Mouse (Mus musculus): Measurements from ENCODE around the gene Elmod1. TPM values are rescaled to one million over a fixed set of nuclear protein-coding genes. Genes with fewer than 3 reads are reported as not detected.

The Elmod1 gene
- total RNA-seq (2023), result not detected in 2 replicates

GRCm38 (mm10) chr9:53975122-53975518 lies at the start of gene Elmod1:
Elmod1 (minus strand) TSS chr9:53975301.

Other genes starting within 250 kb of the Elmod1 start
- not detected in 2 replicates for gene Slc35f2, start 203.8 kb downstream of the Elmod1 start, total RNA-seq (2023)
- not detected in 2 replicates for gene Sln, start 125.1 kb downstream of the Elmod1 start, total RNA-seq (2023)
- gene Tnfaip8l3, start 93.1 kb upstream of the Elmod1 start, total RNA-seq (2023), result not detected in 2 replicates

Data from neutrophil, adult 65 days (primary cell).